Mouse (Mus musculus): Measurements from ENCODE around the gene Bpi. TPM values are rescaled to one million over a fixed set of nuclear protein-coding genes. Genes with fewer than 3 reads are reported as not detected.

Bpi gene
- polyA plus RNA-seq, 2 experiments = 0.03 TPM; not detected in 1

DNA sequence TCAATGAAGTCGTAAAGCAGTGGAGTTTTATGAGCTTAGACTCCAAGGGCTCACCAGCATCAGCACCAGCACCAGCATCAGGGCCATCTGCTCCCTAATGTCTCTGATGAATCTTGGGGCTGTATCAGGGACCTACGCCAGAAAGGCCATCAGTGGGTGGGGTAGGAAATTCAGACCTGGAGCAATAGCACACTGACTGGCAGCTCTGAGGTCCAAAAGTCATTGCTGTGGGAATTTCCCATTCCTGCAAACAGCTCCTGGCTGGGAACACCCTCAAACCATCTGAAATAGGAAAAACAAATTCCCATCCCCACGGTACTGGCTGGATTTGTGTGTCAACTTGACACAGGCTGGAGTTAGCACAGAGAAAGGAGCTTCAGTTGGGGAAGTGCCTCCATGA lies 44.9 kb downstream of the Bpi start:
- Histone ChIP-seq H3K4me2 (replicated peaks; ENCODE audit: low read depth, low read length, severe bottlenecking) (no peak overlapping the region), H3K36me3 (ENCODE audit: control insufficient read depth, insufficient read depth, low read length) (no peaks in the 10 kb centered on the region), H3K27me3 (ENCODE audit: control insufficient read depth, insufficient read depth, low read length) (no peaks in the 10 kb centered on the region), H3K9ac (ENCODE audit: low read depth, low read length, severe bottlenecking) (no peak overlapping the region), H3K4me1 (ENCODE audit: control insufficient read depth, insufficient read depth, low read length) (peaks cover 5% of the 10 kb centered on the region; the same call in 1 of the 2 replicates), H3K4me3 (replicated peaks; ENCODE audit: low read length) (no peak overlapping the region), H3K27ac (replicated peaks; ENCODE audit: low read depth, low read length) (no peak overlapping the region), H3K9me3 (ENCODE audit: control insufficient read depth, low read length) (no peaks in the 10 kb centered on the region)
- 64% methylated on average over 3 of the region's 3 CpGs for WGBS
- ATAC-seq (ENCODE audit: low FRiP score, low read depth) (no peak), DNase-seq (ENCODE audit: low spot score) (no peak)
- no peak for TF ChIP-seq POLR2A (IDR thresholded peaks at IDR 0.05; ENCODE audit: borderline replicate concordance, extremely low read depth, insufficient read depth, insufficient read length)

GRCm38 (mm10) chr2:158305948-158306695 lies 48.2 kb downstream of the Bpi start, which contains the start of gene Lbp:
Gene Lbp (plus strand): TSS chr2:158306493.
- no peaks in the 10 kb centered on the region for H3K36me3 ChIP-seq (ENCODE audit: control insufficient read depth, insufficient read depth, low read length)
- no peak for TF ChIP-seq POLR2A (IDR thresholded peaks at IDR 0.05; ENCODE audit: borderline replicate concordance, extremely low read depth, insufficient read depth, insufficient read length)
- DNase-seq (ENCODE audit: low spot score) (no peak), ATAC-seq (ENCODE audit: low FRiP score, low read depth) (0 out of 2 replicates have a peak, but pooled peaks have one; percentile 34)
- H3K4me1 ChIP-seq (ENCODE audit: control insufficient read depth, insufficient read depth, low read length) = 0 out of 2 replicates have a peak, but pooled peaks cover 5% of the 10 kb centered on the region
- no peak within 1 kb of the TSS for H3K9ac ChIP-seq (ENCODE audit: low read depth, low read length, severe bottlenecking)
- H3K27ac ChIP-seq (replicated peaks; ENCODE audit: low read depth, low read length) = peak within 1 kb of the TSS; percentile 3; the same call in 1 of the 2 replicates
- H3K9me3 ChIP-seq (ENCODE audit: control insufficient read depth, low read length) = no peaks in the 10 kb centered on the region
- 59% methylated on average over 12 of the region's 13 CpGs for WGBS
- no peaks in the 10 kb centered on the region for H3K27me3 ChIP-seq (ENCODE audit: control insufficient read depth, insufficient read depth, low read length)
- no peak within 1 kb of the TSS for H3K4me2 ChIP-seq (replicated peaks; ENCODE audit: low read depth, low read length, severe bottlenecking)
- H3K4me3 ChIP-seq (replicated peaks; ENCODE audit: low read length) = no peak within 1 kb of the TSS

DNA sequence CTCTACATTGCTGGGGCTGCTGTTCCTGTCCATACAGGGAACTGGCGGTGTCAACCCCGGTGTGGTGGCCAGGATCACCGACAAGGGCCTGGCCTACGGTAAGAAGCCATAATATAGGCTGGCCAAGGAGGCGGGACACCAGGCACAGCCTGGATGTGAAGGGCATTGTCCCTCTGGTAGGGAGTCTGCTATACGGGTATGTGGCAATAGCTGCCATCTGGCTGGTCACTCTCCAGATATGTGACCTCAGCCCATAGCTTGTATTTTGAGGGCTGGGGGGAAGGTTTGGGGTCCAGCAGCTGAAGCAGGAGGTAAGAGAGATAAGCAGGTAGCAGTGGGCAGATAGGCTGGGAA lies 48.8 kb downstream of the Bpi start:
- Histone ChIP-seq H3K9me3 (ENCODE audit: control insufficient read depth, low read length) (no peaks in the 10 kb centered on the region), H3K4me1 (ENCODE audit: control insufficient read depth, insufficient read depth, low read length) (0 out of 2 replicates have a peak, but pooled peaks cover 5% of the 10 kb centered on the region), H3K9ac (ENCODE audit: low read depth, low read length, severe bottlenecking) (no peak overlapping the region), H3K36me3 (ENCODE audit: control insufficient read depth, insufficient read depth, low read length) (no peaks in the 10 kb centered on the region), H3K4me2 (replicated peaks; ENCODE audit: low read depth, low read length, severe bottlenecking) (no peak overlapping the region), H3K27ac (replicated peaks; ENCODE audit: low read depth, low read length) (peak overlapping the region; percentile 3; the same call in 1 of the 2 replicates), H3K27me3 (ENCODE audit: control insufficient read depth, insufficient read depth, low read length) (no peaks in the 10 kb centered on the region), H3K4me3 (replicated peaks; ENCODE audit: low read length) (no peak overlapping the region)
- no peak for TF ChIP-seq POLR2A (IDR thresholded peaks at IDR 0.05; ENCODE audit: borderline replicate concordance, extremely low read depth, insufficient read depth, insufficient read length)
- ATAC-seq (ENCODE audit: low FRiP score, low read depth) (no peak), DNase-seq (ENCODE audit: low spot score) (no peak)
- WGBS = 46% methylated on average over 6 of the region's 6 CpGs

GRCm38 (mm10) chr2:158308276-158308675 lies 50.4 kb downstream of the Bpi start:
- Histone ChIP-seq H3K4me3 (replicated peaks; ENCODE audit: low read length) (no peak overlapping the region), H3K27me3 (ENCODE audit: control insufficient read depth, insufficient read depth, low read length) (no peaks in the 10 kb centered on the region), H3K4me2 (replicated peaks; ENCODE audit: low read depth, low read length, severe bottlenecking) (no peak overlapping the region), H3K4me1 (ENCODE audit: control insufficient read depth, insufficient read depth, low read length) (0 out of 2 replicates have a peak, but pooled peaks cover 5% of the 10 kb centered on the region), H3K9ac (ENCODE audit: low read depth, low read length, severe bottlenecking) (no peak overlapping the region), H3K9me3 (ENCODE audit: control insufficient read depth, low read length) (no peaks in the 10 kb centered on the region), H3K36me3 (ENCODE audit: control insufficient read depth, insufficient read depth, low read length) (no peaks in the 10 kb centered on the region), H3K27ac (replicated peaks; ENCODE audit: low read depth, low read length) (no peak overlapping the region)
- DNase-seq (ENCODE audit: low spot score) = no peak
- WGBS = 48% methylated on average over 5 of the region's 5 CpGs
- TF ChIP-seq POLR2A (IDR thresholded peaks at IDR 0.05; ENCODE audit: borderline replicate concordance, extremely low read depth, insufficient read depth, insufficient read length) = no peak
- ATAC-seq (ENCODE audit: low FRiP score, low read depth) = no peak

DNA sequence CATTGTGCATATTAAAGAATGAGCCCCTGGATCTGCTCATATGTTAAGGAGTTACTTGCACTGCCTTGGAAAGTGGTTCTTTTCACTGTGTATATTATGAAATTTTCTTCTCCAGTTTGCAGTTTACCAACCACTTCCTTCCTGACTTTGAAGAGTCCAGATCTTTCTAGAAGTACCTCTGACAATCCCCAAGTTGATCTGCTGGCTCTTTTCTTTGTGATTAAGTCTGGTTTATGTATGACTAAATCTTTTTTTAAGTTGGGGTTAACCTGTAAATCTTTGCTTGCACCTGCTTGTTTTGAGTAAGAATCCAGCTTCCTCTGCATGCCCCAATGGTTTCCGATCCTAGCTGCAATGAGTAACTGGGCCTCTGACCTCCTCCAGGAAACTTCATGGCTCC lies 55.2 kb downstream of the Bpi start:
- DNase-seq (ENCODE audit: low spot score) (no peak), ATAC-seq (ENCODE audit: low FRiP score, low read depth) (no peak)
- Histone ChIP-seq H3K4me3 (replicated peaks; ENCODE audit: low read length) (no peak overlapping the region), H3K27me3 (ENCODE audit: control insufficient read depth, insufficient read depth, low read length) (no peaks in the 10 kb centered on the region), H3K4me2 (replicated peaks; ENCODE audit: low read depth, low read length, severe bottlenecking) (no peak overlapping the region), H3K4me1 (ENCODE audit: control insufficient read depth, insufficient read depth, low read length) (no peaks in the 10 kb centered on the region), H3K27ac (replicated peaks; ENCODE audit: low read depth, low read length) (no peak overlapping the region), H3K9ac (ENCODE audit: low read depth, low read length, severe bottlenecking) (no peak overlapping the region), H3K9me3 (ENCODE audit: control insufficient read depth, low read length) (no peaks in the 10 kb centered on the region), H3K36me3 (ENCODE audit: control insufficient read depth, insufficient read depth, low read length) (no peaks in the 10 kb centered on the region)
- no peak for TF ChIP-seq POLR2A (IDR thresholded peaks at IDR 0.05; ENCODE audit: borderline replicate concordance, extremely low read depth, insufficient read depth, insufficient read length)
- whole genome bisulfite sequencing = 56% methylated on average over 1 of the region's 1 CpGs
